Mouse (Mus musculus) hindbrain, embryonic 11.5 days (tissue): ENCODE results near the gene Tinagl1. TPM values are rescaled to one million over a fixed set of nuclear protein-coding genes. Genes with fewer than 3 reads are reported as not detected.
A peak's percentile ranks its signal among the peaks of the same experiment; 100 is the strongest.

ENCODE experiments used
- ATAC-seq: fragments of 200-750 bp; cut with Nextera tagmentation; 2 replicates; pipeline ENCODE4 v1.8.0; 2017; ENCODE audit warnings: mild to moderate bottlenecking, moderate TSS enrichment, moderate library complexity; ENCODE audit not compliant: low FRiP score
- DNase-seq: peaks from one replicate; pipeline ENCODE4 v3.0.0-alpha.2; 2015; ENCODE audit warnings: low spot score
- H3K27ac ChIP-seq: fragments of 300-500 bp; sonication (generic); 2 replicates; pipeline ENCODE4 v1.5.1; 2014; ENCODE audit warnings: mild to moderate bottlenecking, low read depth, low read length
- H3K27me3 ChIP-seq: fragments of 300-500 bp; sonication (generic); 2 replicates; pipeline ENCODE4 v1.6.1; 2014; ENCODE audit warnings: mild to moderate bottlenecking, low read length, moderate library complexity, mixed read lengths; ENCODE audit not compliant: control insufficient read depth, insufficient read depth
- H3K36me3 ChIP-seq: fragments of 300-500 bp; sonication (generic); 2 replicates; pipeline ENCODE4 v1.6.1; 2014; ENCODE audit warnings: mild to moderate bottlenecking, low read length, moderate library complexity, mixed read lengths; ENCODE audit not compliant: control insufficient read depth, insufficient read depth
- H3K4me1 ChIP-seq: fragments of 300-500 bp; sonication (generic); replicated peaks from 2 replicates; pipeline ENCODE4 v1.6.1; 2014; ENCODE audit warnings: low read length, mixed read lengths; ENCODE audit not compliant: control insufficient read depth, insufficient read depth
- H3K4me2 ChIP-seq: fragments of 300-500 bp; sonication (generic); replicated peaks from 2 replicates; pipeline ENCODE4 v1.6.1; 2014; ENCODE audit warnings: mild to moderate bottlenecking, low read depth, low read length
- H3K4me3 ChIP-seq: fragments of 300-500 bp; sonication (generic); 2 replicates; pipeline ENCODE4 v1.5.1; 2014; ENCODE audit warnings: low read depth, low read length
- H3K9ac ChIP-seq: fragments of 300-500 bp; sonication (generic); 2 replicates; pipeline ENCODE4 v1.6.1; 2014; ENCODE audit warnings: low read depth, low read length
- H3K9me3 ChIP-seq: fragments of 300-500 bp; sonication (generic); 2 replicates; pipeline ENCODE4 v1.6.1; 2016; ENCODE audit warnings: low read length; ENCODE audit not compliant: control insufficient read depth
- WGBS: fragments of 180-500 bp; shearing (Covaris S2); extraction: QIAGEN DNeasy Blood & Tissue Kit; methylation state at CpG from one replicate; pipeline ENCODE4 v1.1.7; 2014; 5-methylcytosine and 5-hydroxymethylcytosine counted together
- polyA plus RNA-seq: library from polyadenylated mRNA; unstranded; fragments of >200 nt; fragmentation: Nextera tagmentation; extraction: Ambion mirVana; gene quantifications from 2 replicates; pipeline ENCODE4 v1.2.1, GENCODE M21; 2014

Tinagl1 gene
- polyA plus RNA-seq, 1 experiment from 2014 or later = 10.0 TPM

- DNase-seq = no peak
- no peaks in the 10 kb centered on the region for H3K36me3 ChIP-seq
- no peak for ATAC-seq
- H3K4me3 ChIP-seq = no peak overlapping the region
- WGBS = 43% methylated on average over 9 of the region's 9 CpGs
- peak overlapping the region; percentile 15; the same call in 1 of the 2 replicates for H3K4me2 ChIP-seq
- H3K4me1 ChIP-seq = peaks cover 7% of the 10 kb centered on the region; the same call in 1 of the 2 replicates
- peaks cover 12% of the 10 kb centered on the region for H3K27me3 ChIP-seq
- H3K9ac ChIP-seq = no peak overlapping the region
- H3K9me3 ChIP-seq = no peaks in the 10 kb centered on the region
- no peak overlapping the region for H3K27ac ChIP-seq
These were observed 7.1 kb downstream of the Tinagl1 start for GRCm38 (mm10) chr4:130167814-130168213.

- H3K4me3 ChIP-seq = no peak overlapping the region
- no peak overlapping the region for H3K9ac ChIP-seq
- ATAC-seq (no peak), DNase-seq (no peak)
- no peaks in the 10 kb centered on the region for H3K9me3 ChIP-seq
- peak overlapping the region; percentile 5; the same call in 1 of the 2 replicates for H3K4me2 ChIP-seq
- WGBS = 55% methylated on average over 22 of the region's 22 CpGs
- peaks cover 16% of the 10 kb centered on the region for H3K27me3 ChIP-seq
- no peaks in the 10 kb centered on the region for H3K36me3 ChIP-seq
- H3K4me1 ChIP-seq = peaks cover 7% of the 10 kb centered on the region; the same call in 1 of the 2 replicates
- no peak overlapping the region for H3K27ac ChIP-seq
These were observed 7.6 kb downstream of the Tinagl1 start for GRCm38 (mm10) chr4:130167321-130167720.

- 75% methylated on average over 8 of the region's 8 CpGs for whole genome bisulfite sequencing
- H3K27me3 ChIP-seq = peaks cover 16% of the 10 kb centered on the region
These were observed 8.3 kb downstream of the Tinagl1 start for GRCm38 (mm10) chr4:130166592-130166991.

GRCm38 (mm10) chr4:130166061-130166460 is 8.9 kb downstream of the Tinagl1 start:
- no peak overlapping the region for H3K27ac ChIP-seq
- ATAC-seq (no peak), DNase-seq (no peak)
- no peak overlapping the region for H3K4me2 ChIP-seq
- H3K27me3 ChIP-seq = peaks cover 16% of the 10 kb centered on the region
- no peaks in the 10 kb centered on the region for H3K36me3 ChIP-seq
- WGBS = 74% methylated on average over 18 of the region's 18 CpGs
- H3K9ac ChIP-seq = no peak overlapping the region
- no peak overlapping the region for H3K4me3 ChIP-seq
- H3K4me1 ChIP-seq = peaks cover 7% of the 10 kb centered on the region; the same call in 1 of the 2 replicates
- H3K9me3 ChIP-seq = no peaks in the 10 kb centered on the region

More at GRCm38 (mm10) chr4:130166592-130166991, 8.3 kb downstream of the Tinagl1 start:
- ATAC-seq (no peak), DNase-seq (no peak)
- Histone ChIP-seq H3K36me3 (no peaks in the 10 kb centered on the region), H3K9me3 (no peaks in the 10 kb centered on the region), H3K4me2 (no peak overlapping the region), H3K9ac (no peak overlapping the region), H3K27ac (no peak overlapping the region), H3K4me1 (peaks cover 7% of the 10 kb centered on the region; the same call in 1 of the 2 replicates), H3K4me3 (no peak overlapping the region)

- no peaks in the 10 kb centered on the region for H3K36me3 ChIP-seq
- H3K4me3 ChIP-seq = no peak overlapping the region
- peaks cover 7% of the 10 kb centered on the region; the same call in 1 of the 2 replicates for H3K4me1 ChIP-seq
- no peaks in the 10 kb centered on the region for H3K9me3 ChIP-seq
- DNase-seq = no peak
- ATAC-seq = no peak
- H3K9ac ChIP-seq = no peak overlapping the region
- H3K27me3 ChIP-seq = peaks cover 16% of the 10 kb centered on the region
- no peak overlapping the region for H3K4me2 ChIP-seq
- WGBS = 68% methylated on average over 6 of the region's 6 CpGs
- H3K27ac ChIP-seq = no peak overlapping the region
These were observed 10.8 kb downstream of the Tinagl1 start for GRCm38 (mm10) chr4:130164121-130164520.

- no peak overlapping the region for H3K27ac ChIP-seq
- H3K9ac ChIP-seq = 0 out of 2 replicates have a peak overlapping the region, but pooled peaks have one; percentile 5
- H3K4me1 ChIP-seq = peaks cover 7% of the 10 kb centered on the region; the same call in 1 of the 2 replicates
- H3K9me3 ChIP-seq = no peaks in the 10 kb centered on the region
- no peak for DNase-seq
- no peak overlapping the region for H3K4me3 ChIP-seq
- ATAC-seq = no peak
- H3K27me3 ChIP-seq = peaks cover 16% of the 10 kb centered on the region
- 3% methylated on average over 20 of the region's 20 CpGs for WGBS
- peak overlapping the region; percentile 2; the same call in 1 of the 2 replicates for H3K4me2 ChIP-seq
- no peaks in the 10 kb centered on the region for H3K36me3 ChIP-seq
These were observed 11.5 kb downstream of the Tinagl1 start for GRCm38 (mm10) chr4:130163391-130163861.

GRCm38 (mm10) chr4:130161349-130161748 is 13.6 kb downstream of the Tinagl1 start:
- DNase-seq = no peak
- Histone ChIP-seq H3K4me2 (no peak overlapping the region), H3K4me3 (no peak overlapping the region), H3K4me1 (peaks cover 5% of the 10 kb centered on the region; the same call in 1 of the 2 replicates), H3K27me3 (peaks cover 12% of the 10 kb centered on the region), H3K9me3 (no peaks in the 10 kb centered on the region), H3K9ac (no peak overlapping the region), H3K27ac (no peak overlapping the region), H3K36me3 (no peaks in the 10 kb centered on the region)
- no peak for ATAC-seq
- 29% methylated on average over 4 of the region's 4 CpGs for WGBS

GRCm38 (mm10) chr4:130156812-130157371 is 18.0 kb downstream of the Tinagl1 start:
- H3K4me3 ChIP-seq = no peak overlapping the region
- no peaks in the 10 kb centered on the region for H3K27me3 ChIP-seq
- WGBS = 78% methylated on average over 12 of the region's 12 CpGs
- no peaks in the 10 kb centered on the region for H3K4me1 ChIP-seq
- DNase-seq (no peak), ATAC-seq (no peak)
- no peaks in the 10 kb centered on the region for H3K9me3 ChIP-seq
- H3K36me3 ChIP-seq = no peaks in the 10 kb centered on the region
- H3K4me2 ChIP-seq = no peak overlapping the region
- no peak overlapping the region for H3K27ac ChIP-seq
- H3K9ac ChIP-seq = no peak overlapping the region

GRCm38 (mm10) chr4:130154250-130154649 is 20.7 kb downstream of the Tinagl1 start:
- Histone ChIP-seq H3K27me3 (no peaks in the 10 kb centered on the region), H3K36me3 (no peaks in the 10 kb centered on the region), H3K9me3 (no peaks in the 10 kb centered on the region), H3K9ac (no peak overlapping the region), H3K27ac (no peak overlapping the region), H3K4me3 (no peak overlapping the region), H3K4me1 (no peaks in the 10 kb centered on the region), H3K4me2 (no peak overlapping the region)
- WGBS = 69% methylated on average over 3 of the region's 3 CpGs
- no peak for DNase-seq
- ATAC-seq = no peak
